Mouse (Mus musculus): ENCODE measurements around the gene Prune1.

GRCm38 (mm10) chr3:95229781-95230494, 51.9 kb downstream of the Prune1 start:
- TF ChIP-seq TAL1 (IDR thresholded peaks at IDR 0.05; ENCODE audit: low read length), result no peak
- TF ChIP-seq GATA1 (IDR thresholded peaks at IDR 0.05; ENCODE audit: low read length), result no peak
